Mouse (Mus musculus) midbrain, embryonic 14.5 days (tissue): ENCODE data around the gene Prkch. TPM values are rescaled to one million over a fixed set of nuclear protein-coding genes. Genes with fewer than 3 reads are reported as not detected.

Source experiments
- ATAC-seq: fragments of 200-750 bp; cut with Nextera tagmentation; 2 replicates; pipeline ENCODE4 v1.8.0; 2017; ENCODE audit warnings: moderate number of reproducible peaks, moderate library complexity; ENCODE audit not compliant: low FRiP score, low TSS enrichment
- DNase-seq: peaks from one replicate; pipeline ENCODE4 v3.0.0-alpha.2; 2015
- H3K27ac ChIP-seq: fragments of 300-500 bp; sonication (generic); replicated peaks from 2 replicates; pipeline ENCODE4 v1.5.1; 2014; ENCODE audit warnings: mild to moderate bottlenecking, low read depth, low read length, moderate library complexity
- H3K27me3 ChIP-seq: fragments of 300-500 bp; sonication (generic); 2 replicates; pipeline ENCODE4 v1.6.1; 2014; ENCODE audit warnings: low read length, control low read depth, mixed read lengths; ENCODE audit not compliant: control insufficient read depth, insufficient read depth
- H3K36me3 ChIP-seq: fragments of 300-500 bp; sonication (generic); 2 replicates; pipeline ENCODE4 v1.6.1; 2014; ENCODE audit warnings: low read length, control low read depth; ENCODE audit not compliant: control insufficient read depth, insufficient read depth
- H3K4me1 ChIP-seq: fragments of 300-500 bp; sonication (generic); 2 replicates; pipeline ENCODE4 v1.6.1; 2014; ENCODE audit warnings: mild to moderate bottlenecking, antibody characterized with exemption, low read length, control low read depth; ENCODE audit not compliant: control insufficient read depth, insufficient read depth
- H3K4me2 ChIP-seq: fragments of 300-500 bp; sonication (generic); 2 replicates; pipeline ENCODE4 v1.6.1; 2014; ENCODE audit warnings: mild to moderate bottlenecking, low read length, moderate library complexity
- H3K4me3 ChIP-seq: fragments of 300-500 bp; sonication (generic); replicated peaks from 2 replicates; pipeline ENCODE4 v1.5.1; 2014; ENCODE audit warnings: low read depth, low read length
- H3K9ac ChIP-seq: fragments of 300-500 bp; sonication (generic); replicated peaks from 2 replicates; pipeline ENCODE4 v1.6.1; 2014; ENCODE audit warnings: mild to moderate bottlenecking, low read length, moderate library complexity
- H3K9me3 ChIP-seq: fragments of 300-500 bp; sonication (generic); 2 replicates; pipeline ENCODE4 v1.6.1; 2016; ENCODE audit warnings: low read length, control low read depth, mixed read lengths; ENCODE audit not compliant: control insufficient read depth
- WGBS: fragments of 180-500 bp; shearing (Covaris S2); extraction: QIAGEN DNeasy Blood & Tissue Kit; methylation state at CpG from one replicate; pipeline ENCODE4 v1.1.7; 2014; 5-methylcytosine and 5-hydroxymethylcytosine counted together
- polyA plus RNA-seq: library from polyadenylated mRNA; unstranded; fragments of >200 nt; fragmentation: Nextera tagmentation; extraction: Ambion mirVana; gene quantifications from 2 replicates; pipeline ENCODE4 v1.2.1, GENCODE M21; 2014

The Prkch gene
- polyA plus RNA-seq, 1 experiment from 2014 or later: 8.7 TPM

DNA sequence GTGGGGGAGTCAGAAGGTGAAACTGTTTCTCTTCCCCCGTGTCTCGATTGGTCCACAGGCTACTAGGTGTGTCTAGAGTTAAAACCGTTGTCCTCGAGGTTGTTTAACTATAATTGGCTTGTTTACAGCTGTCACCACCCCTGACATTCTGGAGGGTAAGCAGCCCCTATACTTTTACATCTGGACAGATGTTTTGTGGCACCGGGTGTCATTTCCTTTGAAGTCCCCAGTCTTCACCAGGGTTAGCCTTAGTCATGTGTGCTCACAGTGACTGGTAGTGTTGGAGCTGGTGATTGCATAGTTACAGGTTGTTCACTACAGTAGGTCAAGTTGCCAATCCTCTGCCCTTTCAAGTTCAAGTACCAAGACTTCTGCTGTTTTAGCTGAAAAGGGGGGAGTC is 126.2 kb downstream of the Prkch start:
- no peak for ATAC-seq
- Histone ChIP-seq H3K9me3 (no peaks in the 10 kb centered on the region), H3K4me1 (no peaks in the 10 kb centered on the region), H3K27me3 (no peaks in the 10 kb centered on the region), H3K4me2 (no peak overlapping the region), H3K36me3 (no peaks in the 10 kb centered on the region), H3K27ac (no peak overlapping the region), H3K9ac (no peak overlapping the region), H3K4me3 (no peak overlapping the region)
- DNase-seq: no peak
- WGBS: 93% methylated on average over 5 of the region's 5 CpGs

DNA sequence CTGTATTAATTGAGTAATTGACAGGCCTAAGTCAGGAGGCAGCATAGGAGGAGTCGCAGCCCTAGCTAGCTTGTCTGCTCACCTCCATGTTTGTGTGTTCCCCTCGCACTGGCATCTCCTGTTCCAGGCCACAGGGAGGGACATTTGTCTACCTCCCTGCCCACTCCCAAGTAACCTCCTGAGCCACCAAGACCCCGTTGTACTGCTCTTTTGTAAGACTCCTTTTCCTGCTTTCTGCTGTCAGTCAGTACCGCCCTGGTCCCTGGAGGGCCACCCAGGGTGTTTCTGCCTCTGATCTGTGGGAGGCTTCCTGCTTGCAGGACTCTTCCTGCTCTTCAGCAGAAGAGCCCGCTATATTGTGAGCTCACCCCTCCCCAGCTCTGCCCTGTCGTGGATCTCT is 127.5 kb downstream of the Prkch start:
- Histone ChIP-seq H3K27me3 (no peaks in the 10 kb centered on the region), H3K27ac (no peak overlapping the region), H3K4me2 (no peak overlapping the region), H3K4me1 (no peaks in the 10 kb centered on the region), H3K9me3 (no peaks in the 10 kb centered on the region), H3K36me3 (no peaks in the 10 kb centered on the region), H3K4me3 (no peak overlapping the region), H3K9ac (no peak overlapping the region)
- DNase-seq (no peak), ATAC-seq (no peak)
- WGBS: 31% methylated on average over 6 of the region's 6 CpGs

DNA sequence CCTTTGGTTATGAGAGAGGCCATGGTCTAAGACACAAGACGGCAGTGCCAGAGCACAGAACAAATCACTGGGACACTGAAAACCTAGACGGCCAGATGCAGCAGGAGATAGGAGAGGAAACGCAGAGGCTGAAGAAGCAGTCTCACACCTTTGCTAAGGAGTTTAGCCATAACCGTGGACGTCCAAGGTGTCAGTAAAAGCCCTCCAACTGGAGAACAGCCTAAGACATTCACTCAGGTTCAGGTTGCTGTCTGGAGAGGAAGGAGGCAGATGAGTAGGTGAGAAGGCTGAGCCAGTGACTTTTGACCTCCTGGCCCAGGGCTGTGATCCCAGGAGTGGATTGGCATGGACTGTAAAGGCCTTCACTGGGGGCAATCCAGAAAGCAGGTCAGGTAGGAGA is 130.0 kb downstream of the Prkch start:
- no peaks in the 10 kb centered on the region for H3K9me3 ChIP-seq
- no peak overlapping the region for H3K4me2 ChIP-seq
- ATAC-seq: no peak
- H3K36me3 ChIP-seq: no peaks in the 10 kb centered on the region
- WGBS: 93% methylated on average over 5 of the region's 5 CpGs
- H3K9ac ChIP-seq: no peak overlapping the region
- H3K4me1 ChIP-seq: no peaks in the 10 kb centered on the region
- H3K27me3 ChIP-seq: no peaks in the 10 kb centered on the region
- no peak overlapping the region for H3K4me3 ChIP-seq
- no peak overlapping the region for H3K27ac ChIP-seq
- no peak for DNase-seq

DNA sequence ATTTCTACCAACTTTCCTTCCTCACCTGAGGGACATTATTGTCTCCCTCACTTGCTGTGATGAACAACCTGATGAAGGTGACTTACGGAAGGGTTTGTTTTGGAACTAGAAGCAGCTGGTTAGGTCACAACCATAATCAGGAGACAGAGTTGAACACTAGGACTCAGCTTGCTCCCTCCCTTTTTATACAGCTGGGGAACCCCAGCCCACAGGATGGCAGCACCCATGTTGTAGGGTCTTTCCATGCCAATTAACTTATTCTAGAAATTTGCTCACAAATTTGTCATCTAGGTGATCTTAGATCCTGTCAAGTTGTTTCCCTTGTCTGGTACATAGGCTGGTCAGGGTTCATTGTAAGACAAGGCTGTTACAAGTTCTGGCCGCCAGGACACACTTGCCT is 130.7 kb downstream of the Prkch start:
- 95% methylated on average over 2 of the region's 2 CpGs for WGBS
- no peaks in the 10 kb centered on the region for H3K4me1 ChIP-seq
- H3K36me3 ChIP-seq: no peaks in the 10 kb centered on the region
- H3K27ac ChIP-seq: peak overlapping the region; percentile 68
- H3K4me3 ChIP-seq: no peak overlapping the region
- no peaks in the 10 kb centered on the region for H3K9me3 ChIP-seq
- no peak overlapping the region for H3K9ac ChIP-seq
- no peak for DNase-seq
- H3K27me3 ChIP-seq: no peaks in the 10 kb centered on the region
- H3K4me2 ChIP-seq: no peak overlapping the region
- no peak for ATAC-seq

DNA sequence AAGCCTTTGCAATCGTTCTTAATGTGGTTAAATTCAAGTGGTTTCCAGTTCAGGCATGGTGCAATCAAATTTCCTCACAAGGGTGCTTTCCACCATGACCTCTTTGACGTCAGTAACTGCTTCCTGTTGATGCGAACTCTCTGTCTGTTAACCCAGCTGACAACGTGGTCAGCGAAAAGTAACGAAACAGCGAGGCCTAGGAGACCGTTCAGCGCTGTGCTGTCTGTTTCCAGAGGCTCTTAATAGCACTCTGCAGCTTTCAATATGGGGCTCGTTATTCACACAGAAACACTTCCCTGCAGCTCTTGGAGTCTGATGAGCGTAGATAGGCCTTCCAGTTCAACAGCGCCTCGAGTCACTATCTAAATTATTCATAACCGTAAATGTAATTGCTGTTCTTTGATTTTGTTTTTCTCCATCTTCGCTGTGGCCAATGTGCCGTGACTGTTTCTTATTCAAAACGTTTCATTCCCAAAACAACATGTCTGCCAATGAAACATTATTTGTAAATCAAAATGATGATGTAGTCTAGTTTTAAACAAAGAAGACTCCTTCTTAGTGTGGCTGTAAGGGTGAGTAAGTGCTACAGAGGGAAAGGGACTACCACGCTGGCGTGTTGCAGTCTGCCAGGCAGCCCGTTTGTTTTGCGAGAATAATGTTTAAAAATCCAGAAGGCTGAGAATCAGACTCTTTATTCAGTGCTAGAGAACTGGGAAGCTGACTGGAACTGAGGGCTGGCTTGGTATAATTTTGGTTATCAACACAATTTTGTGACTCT is 131.5 kb downstream of the Prkch start:
- no peaks in the 10 kb centered on the region for H3K4me1 ChIP-seq
- H3K27ac ChIP-seq: peak overlapping the region; percentile 68
- no peaks in the 10 kb centered on the region for H3K27me3 ChIP-seq
- H3K36me3 ChIP-seq: no peaks in the 10 kb centered on the region
- no peaks in the 10 kb centered on the region for H3K9me3 ChIP-seq
- ATAC-seq (no peak; the same call in 1 of the 2 replicates), DNase-seq (peak; percentile 62)
- no peak overlapping the region for H3K4me3 ChIP-seq
- no peak overlapping the region for H3K4me2 ChIP-seq
- 61% methylated on average over 21 of the region's 21 CpGs for WGBS
- H3K9ac ChIP-seq: no peak overlapping the region

DNA sequence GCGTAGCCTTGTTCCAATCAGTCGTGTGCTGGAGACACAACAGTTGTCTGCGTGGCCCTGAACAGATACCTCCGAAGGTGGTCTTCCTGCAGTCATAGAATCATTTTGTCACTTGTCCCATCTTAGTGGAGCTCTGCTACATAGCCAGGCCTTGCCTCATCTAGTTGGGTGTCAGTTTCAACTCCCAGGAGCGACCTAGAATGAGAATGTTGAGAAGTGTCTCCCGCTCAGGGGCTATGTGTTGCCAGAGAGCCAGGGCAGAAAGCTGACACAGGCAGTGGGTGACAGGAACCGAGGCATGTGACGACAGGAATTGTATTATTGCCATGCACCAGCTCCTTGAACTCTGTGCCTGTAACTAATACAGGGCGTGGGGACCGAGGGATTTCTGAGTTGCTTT is 133.4 kb downstream of the Prkch start:
- WGBS: 91% methylated on average over 10 of the region's 10 CpGs
- Histone ChIP-seq H3K36me3 (no peaks in the 10 kb centered on the region), H3K27me3 (no peaks in the 10 kb centered on the region), H3K9me3 (no peaks in the 10 kb centered on the region), H3K4me1 (no peaks in the 10 kb centered on the region), H3K4me2 (no peak overlapping the region), H3K27ac (no peak overlapping the region), H3K9ac (no peak overlapping the region), H3K4me3 (no peak overlapping the region)
- DNase-seq (no peak), ATAC-seq (no peak)

DNA sequence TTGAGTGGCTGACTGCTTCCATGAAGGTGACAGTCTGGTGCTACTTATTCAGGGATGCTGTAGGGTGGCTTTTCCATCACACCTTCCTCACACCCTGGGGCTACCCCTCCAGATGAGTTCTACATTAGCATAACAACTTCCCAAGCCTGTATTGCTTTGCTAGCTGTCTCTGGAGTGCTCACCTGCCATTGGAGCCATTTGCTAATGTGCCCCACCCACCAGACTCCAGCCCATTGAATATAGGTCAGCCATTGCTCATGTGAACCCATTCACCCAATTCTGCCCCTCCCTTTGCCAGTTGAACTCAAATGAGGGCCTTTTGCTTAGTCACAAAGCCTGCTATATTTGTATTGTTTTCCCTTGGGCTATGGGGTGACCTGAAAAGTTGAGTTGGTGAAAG is 135.2 kb downstream of the Prkch start:
- ATAC-seq: no peak
- no peaks in the 10 kb centered on the region for H3K36me3 ChIP-seq
- H3K4me2 ChIP-seq: no peak overlapping the region
- H3K4me3 ChIP-seq: no peak overlapping the region
- H3K9ac ChIP-seq: no peak overlapping the region
- no peak overlapping the region for H3K27ac ChIP-seq
- H3K4me1 ChIP-seq: no peaks in the 10 kb centered on the region
- no peaks in the 10 kb centered on the region for H3K27me3 ChIP-seq
- H3K9me3 ChIP-seq: peaks cover 6% of the 10 kb centered on the region; the same call in 1 of the 2 replicates
- no peak for DNase-seq

DNA sequence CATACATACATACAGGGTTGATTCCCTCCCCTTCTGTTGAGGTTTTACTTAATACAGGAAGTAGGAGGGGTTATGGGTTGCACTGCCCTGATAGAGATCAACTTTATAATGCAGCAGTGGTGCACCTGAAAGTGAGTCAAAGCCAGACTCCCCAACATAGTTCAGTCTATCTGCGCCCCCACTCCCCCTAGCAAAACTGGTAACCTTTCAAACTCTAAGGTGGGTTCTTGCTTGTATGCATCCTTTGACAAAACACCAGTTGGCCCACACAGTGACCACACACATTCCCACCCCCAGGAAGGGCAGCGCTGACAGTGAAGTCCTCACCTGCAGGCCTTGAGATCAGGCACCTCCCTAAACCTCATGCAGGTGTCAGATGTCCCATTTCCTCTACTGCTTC is 135.9 kb downstream of the Prkch start:
- Histone ChIP-seq H3K4me3 (no peak overlapping the region), H3K27me3 (no peaks in the 10 kb centered on the region), H3K9me3 (peaks cover 12% of the 10 kb centered on the region; the same call in 1 of the 2 replicates), H3K4me1 (no peaks in the 10 kb centered on the region), H3K9ac (no peak overlapping the region), H3K4me2 (no peak overlapping the region), H3K36me3 (no peaks in the 10 kb centered on the region), H3K27ac (no peak overlapping the region)
- ATAC-seq: no peak
- whole genome bisulfite sequencing: 90% methylated on average over 2 of the region's 2 CpGs
- no peak for DNase-seq

DNA sequence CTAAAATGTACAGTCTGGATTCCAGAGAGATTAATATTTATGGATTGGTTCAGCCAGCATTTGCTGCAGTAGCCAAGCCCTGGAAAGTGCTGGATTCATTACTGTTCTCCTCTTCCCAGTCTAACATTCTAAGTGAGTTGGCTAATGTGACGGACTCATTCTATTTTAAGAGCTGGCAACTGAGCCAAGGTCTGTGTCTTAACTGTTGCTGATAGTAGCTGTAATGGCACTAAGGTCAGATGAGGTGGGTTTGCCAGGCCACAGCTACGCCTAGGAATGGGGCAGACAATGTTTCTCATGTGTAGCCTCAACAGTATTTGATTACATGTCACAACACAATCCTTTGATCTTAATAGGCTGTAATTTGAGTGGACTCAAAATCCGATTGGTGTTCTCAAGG is 137.5 kb downstream of the Prkch start:
- no peaks in the 10 kb centered on the region for H3K27me3 ChIP-seq

More for the DNA sequence above, 137.5 kb downstream of the Prkch start:
- no peak overlapping the region for H3K4me2 ChIP-seq
- DNase-seq: no peak
- no peak overlapping the region for H3K27ac ChIP-seq
- H3K9me3 ChIP-seq: peaks cover 12% of the 10 kb centered on the region; the same call in 1 of the 2 replicates
- ATAC-seq: no peak
- H3K9ac ChIP-seq: no peak overlapping the region
- H3K36me3 ChIP-seq: no peaks in the 10 kb centered on the region
- H3K4me1 ChIP-seq: no peaks in the 10 kb centered on the region
- no peak overlapping the region for H3K4me3 ChIP-seq
- 84% methylated on average over 3 of the region's 3 CpGs for WGBS
